Mouse (Mus musculus) thymus, adult 2 months (tissue): ENCODE measurements around the gene Ms4a7.

Experiments
- CTCF ChIP-seq: fragments of 200-500 bp; IDR thresholded peaks from 2 replicates; pipeline ENCODE4 v1.5.1; 2012; ENCODE audit warnings: mild to moderate bottlenecking, control low read depth, low read length, moderate library complexity, borderline replicate concordance; ENCODE audit not compliant: control insufficient read depth, poor library complexity, insufficient read depth; ENCODE audit errors: extremely low read depth
- POLR2A ChIP-seq: fragments of 200-500 bp; IDR thresholded peaks from 2 replicates; pipeline ENCODE4 v1.6.1; 2012; ENCODE audit warnings: mild to moderate bottlenecking, low read length, control low read depth, moderate library complexity; ENCODE audit not compliant: control insufficient read depth, poor library complexity, insufficient read depth; ENCODE audit errors: extremely low read depth

DNA sequence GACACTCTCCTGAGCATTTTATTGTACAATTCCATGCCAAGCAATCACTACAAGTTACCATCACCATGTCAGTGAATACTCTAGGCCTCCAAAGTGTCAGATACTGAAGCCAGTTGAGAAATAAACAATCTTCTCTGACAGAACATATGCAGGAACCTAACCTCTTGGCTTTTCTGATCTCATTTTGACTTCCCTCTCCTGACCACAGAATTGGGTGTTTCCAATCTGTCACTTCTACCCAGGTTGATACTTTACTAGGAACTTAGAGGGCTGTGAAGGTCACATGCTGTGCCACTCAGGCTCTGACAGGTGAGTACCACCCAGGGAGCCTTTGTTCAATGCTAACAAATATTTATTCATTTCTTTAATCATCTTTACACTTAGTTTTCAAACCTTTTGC, 26.1 kb upstream of the Ms4a7 start:
- TF ChIP-seq CTCF (no peak), POLR2A (no peak)
